Mouse (Mus musculus) thymus, postnatal 14 days (tissue): ENCODE data around the gene Tex29.
"Not testable (repeated sequence)": the region's sequence is repeated elsewhere in the genome, so short reads cannot be mapped to it uniquely, and the experiment has no call there.

Experiments
- DNase-seq: peaks from one replicate; pipeline ENCODE4 v3.0.0; 2021

Tex29 gene

GRCm38 (mm10) chr8:11831939-11832338 is 8.3 kb upstream of the Tex29 start:
- DNase-seq: no peak

- DNase-seq: no peak
These were observed 7.1 kb upstream of the Tex29 start for GRCm38 (mm10) chr8:11833157-11833556.

- no peak for DNase-seq
These were observed 6.1 kb upstream of the Tex29 start for GRCm38 (mm10) chr8:11834200-11834599.

- no peak for DNase-seq
These were observed 5.6 kb upstream of the Tex29 start for GRCm38 (mm10) chr8:11834691-11835090.

- no peak for DNase-seq
These were observed 1.3 kb downstream of the Tex29 start for GRCm38 (mm10) chr8:11841571-11841970.

GRCm38 (mm10) chr8:11842757-11843156 is 2.5 kb downstream of the Tex29 start:
- DNase-seq: no peak

- no peak for DNase-seq
These were observed 3.5 kb downstream of the Tex29 start for GRCm38 (mm10) chr8:11843677-11844315.

GRCm38 (mm10) chr8:11844316-11844685 is 4.0 kb downstream of the Tex29 start:
- DNase-seq: no peak

- no peak for DNase-seq
These were observed 6.5 kb downstream of the Tex29 start for GRCm38 (mm10) chr8:11846807-11847206.

- no peak for DNase-seq
These were observed 27.6 kb downstream of the Tex29 start for GRCm38 (mm10) chr8:11867832-11868231.

- DNase-seq: not testable (repeated sequence)
These were observed 34.0 kb downstream of the Tex29 start for GRCm38 (mm10) chr8:11874227-11874626.

GRCm38 (mm10) chr8:11884646-11885045 is 44.4 kb downstream of the Tex29 start:
- no peak for DNase-seq

- DNase-seq: no peak
These were observed 45.8 kb downstream of the Tex29 start for GRCm38 (mm10) chr8:11885881-11886699.

- no peak for DNase-seq
These were observed 46.5 kb downstream of the Tex29 start for GRCm38 (mm10) chr8:11886824-11887223.

GRCm38 (mm10) chr8:11889156-11890018 is 49.1 kb downstream of the Tex29 start:
- no peak for DNase-seq

- DNase-seq: no peak
These were observed 52.5 kb downstream of the Tex29 start for GRCm38 (mm10) chr8:11892756-11893155.

GRCm38 (mm10) chr8:11896022-11896662 is 55.9 kb downstream of the Tex29 start:
- no peak for DNase-seq

GRCm38 (mm10) chr8:11896677-11897076 is 56.4 kb downstream of the Tex29 start:
- no peak for DNase-seq

GRCm38 (mm10) chr8:11898814-11899213 is 58.5 kb downstream of the Tex29 start:
- no peak for DNase-seq
